Comparison of ENCODE assay signal across 8 mouse cellular contexts in the genomic region with DNA sequence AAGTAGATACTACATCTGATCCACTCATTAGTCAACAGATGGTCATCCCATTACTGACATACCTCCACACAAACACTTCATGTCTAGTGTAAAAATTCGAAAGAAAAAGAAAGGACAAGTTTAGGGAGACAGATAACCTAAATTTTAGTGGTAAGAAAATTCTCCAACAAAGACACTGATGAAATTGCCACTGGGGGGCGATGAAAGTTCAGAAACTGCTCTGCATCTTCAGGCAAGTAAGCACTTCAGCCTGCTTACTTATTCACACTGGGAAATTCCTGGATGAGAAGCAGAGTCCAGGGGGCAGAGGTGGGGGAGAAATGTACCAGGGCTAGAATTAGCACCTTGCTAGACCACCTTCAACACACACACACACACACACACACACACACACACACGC. TPM values are rescaled to one million over a fixed set of nuclear protein-coding genes. Genes with fewer than 3 reads are reported as not detected.
DNase-seq lines count a peak whose midpoint lies in the region; ATAC-seq lines count a peak whose summit lies in the region.

No protein-coding gene starts in this region.

- DNase-seq in heart, postnatal 14 days: peak; percentile 26 to 61
- no peak for DNase-seq in heart, adult 8-10 months (ENCODE audit: low spot score)
- peak; percentile 12 for DNase-seq in urinary bladder, postnatal 25 days (ENCODE audit: low spot score)
- no peak for DNase-seq in urinary bladder, postnatal 4 days (ENCODE audit: low spot score in 2 of 2)
- DNase-seq in left cerebral cortex, postnatal 36 days (ENCODE audit: low spot score in 2 of 2): peak; percentile 11 to 30
- DNase-seq in right cerebral cortex, postnatal 14 days: peak; percentile 58
- no peak for DNase-seq in T-cell, adult 2 months (ENCODE audit: low spot score)

- intact Hi-C loops in heart, postnatal 14 days (cut with DNase I): no loop called here
- intact Hi-C loops in left cerebral cortex, postnatal 36 days (cut with DNase I): loop anchor here (5.0 to 10.0 kb wide), 3 partner anchors 463 to 650 kb away; no protein-coding TSS in a partner anchor

- peak; percentile 73 for ATAC-seq in frontal cortex, adult (ENCODE audit: low TSS enrichment)

RNA-seq across cellular contexts. Expression of a gene that starts 12.1 kb away (rescaled TPM):
- total RNA-seq in heart, postnatal 14 days (2021): 10 to 100 TPM; 74.4 to 78.1 TPM
- 10 to 100 TPM; 55.1 to 68.5 (median 62.2) TPM for total RNA-seq in heart, adult 8-10 months (2022)
- 10 to 100 TPM; 22.2 to 25.2 TPM for total RNA-seq in left cerebral cortex, postnatal 36 days (2021)

Comparison
In these comparisons a context has a peak if more than half of its experiments do, and no peak if none do; other contexts are left out.
1. DNase-seq: peak in heart, postnatal 14 days (2 of 2), urinary bladder, postnatal 25 days (single experiment), left cerebral cortex, postnatal 36 days (2 of 2) and right cerebral cortex, postnatal 14 days (single experiment); none in heart, adult 8-10 months (single experiment), urinary bladder, postnatal 4 days (0 of 2) and T-cell, adult 2 months (single experiment).